Mouse (Mus musculus) bone marrow, adult 2 months (tissue): ENCODE results near the gene Sstr4. TPM values are rescaled to one million over a fixed set of nuclear protein-coding genes. Genes with fewer than 3 reads are reported as not detected.

Experiments used
- H3K27ac ChIP-seq: fragments of 200-500 bp; 2 replicates; pipeline ENCODE4 v1.5.1; 2012; ENCODE audit warnings: low read depth, mild to moderate bottlenecking, control low read depth, inconsistent platforms, low read length; ENCODE audit not compliant: control insufficient read depth, poor library complexity, insufficient read depth
- H3K4me1 ChIP-seq: fragments of 200-500 bp; 2 replicates; pipeline ENCODE4 v1.6.1; 2011; ENCODE audit warnings: low read length; ENCODE audit not compliant: control insufficient read depth, insufficient read depth
- H3K4me3 ChIP-seq: fragments of 200-500 bp; replicated peaks from 2 replicates; pipeline ENCODE3; 2011; ENCODE audit warnings: mild to moderate bottlenecking, low read depth, low read length, control low read depth; ENCODE audit not compliant: control insufficient read depth
- CTCF ChIP-seq: fragments of 200-500 bp; IDR thresholded peaks from 2 replicates; pipeline ENCODE4 v1.5.1; 2011; ENCODE audit warnings: low read length, control low read depth; ENCODE audit not compliant: control insufficient read depth, insufficient read depth
- POLR2A ChIP-seq: fragments of 200-500 bp; IDR thresholded peaks from 2 replicates; pipeline ENCODE4 v1.6.1; 2011; ENCODE audit warnings: low read depth, mild to moderate bottlenecking, control low read depth, low read length, borderline replicate concordance; ENCODE audit not compliant: control insufficient read depth
- WGBS: fragments of 180-500 bp; shearing (Covaris S2); methylation state at CpG from one replicate; pipeline ENCODE4 v1.1.7; 2018; 5-methylcytosine and 5-hydroxymethylcytosine counted together
- polyA plus RNA-seq: library from polyadenylated mRNA; stranded (reverse); fragments of >200 nt; gene quantifications from 2 replicates; pipeline ENCODE4 v1.2.4, GENCODE M21; 2011; ENCODE audit warnings: low replicate concordance; ENCODE audit not compliant: missing spikeins, insufficient read depth, insufficient read length

The Sstr4 gene
- not detected in 2 replicates for polyA plus RNA-seq

GRCm38 (mm10) chr2:148395131-148396051, at the start of gene Sstr4:
Gene Sstr4 (plus strand): TSS chr2:148395344.
- H3K27ac ChIP-seq: 0 out of 2 replicates have a peak within 1 kb of the TSS, but pooled peaks have one; percentile 6
- H3K4me3 ChIP-seq: peak within 1 kb of the TSS; percentile 50
- TF ChIP-seq POLR2A: peak; percentile 44; the same call in 1 of the 2 replicates
- TF ChIP-seq CTCF: peak; percentile 74
- WGBS: 7% methylated on average over 74 of the region's 83 CpGs
- peaks cover 7% of the 10 kb centered on the region for H3K4me1 ChIP-seq

- H3K27ac ChIP-seq: no peak overlapping the region
- H3K4me1 ChIP-seq: no peaks in the 10 kb centered on the region
- no peak for TF ChIP-seq CTCF
- no peak for TF ChIP-seq POLR2A
- no peak overlapping the region for H3K4me3 ChIP-seq
Observed at GRCm38 (mm10) chr2:148345373-148345772, 49.8 kb upstream of the Sstr4 start.

DNA sequence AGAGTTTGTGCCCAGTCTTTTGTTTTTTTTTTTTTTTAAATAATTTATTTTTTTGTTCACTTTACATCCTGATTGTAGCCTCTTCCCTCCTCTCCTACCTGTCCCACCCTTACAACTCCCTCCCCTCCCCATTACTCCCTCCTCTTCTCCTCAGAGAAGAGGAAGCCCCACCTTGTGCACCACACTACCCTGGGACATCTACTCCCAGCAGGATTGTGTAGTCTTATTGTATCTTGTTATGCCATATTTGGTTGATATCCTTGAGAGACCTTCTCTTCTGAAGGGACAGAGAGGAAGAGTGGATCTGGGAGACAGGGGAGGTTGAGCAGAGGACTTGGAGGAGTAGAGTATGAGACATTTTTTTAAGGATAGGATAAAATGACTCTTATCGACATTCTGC, 48.2 kb upstream of the Sstr4 start:
- Histone ChIP-seq H3K27ac (no peak overlapping the region), H3K4me3 (no peak overlapping the region), H3K4me1 (no peaks in the 10 kb centered on the region; the same call in 1 of the 2 replicates)
- TF ChIP-seq CTCF (no peak), POLR2A (no peak)
- WGBS: 89% methylated on average over 1 of the region's 1 CpGs

- no peak for TF ChIP-seq POLR2A
- no peak for TF ChIP-seq CTCF
- Histone ChIP-seq H3K27ac (no peak overlapping the region), H3K4me3 (no peak overlapping the region), H3K4me1 (no peaks in the 10 kb centered on the region; the same call in 1 of the 2 replicates)
- 71% methylated on average over 4 of the region's 4 CpGs for WGBS
Observed at GRCm38 (mm10) chr2:148349509-148350307, 45.4 kb upstream of the Sstr4 start.

GRCm38 (mm10) chr2:148350460-148350859, 44.7 kb upstream of the Sstr4 start:
- Histone ChIP-seq H3K4me1 (no peaks in the 10 kb centered on the region; the same call in 1 of the 2 replicates), H3K27ac (no peak overlapping the region), H3K4me3 (no peak overlapping the region)
- 9% methylated on average over 2 of the region's 2 CpGs for WGBS
- TF ChIP-seq POLR2A (no peak), CTCF (no peak)

DNA sequence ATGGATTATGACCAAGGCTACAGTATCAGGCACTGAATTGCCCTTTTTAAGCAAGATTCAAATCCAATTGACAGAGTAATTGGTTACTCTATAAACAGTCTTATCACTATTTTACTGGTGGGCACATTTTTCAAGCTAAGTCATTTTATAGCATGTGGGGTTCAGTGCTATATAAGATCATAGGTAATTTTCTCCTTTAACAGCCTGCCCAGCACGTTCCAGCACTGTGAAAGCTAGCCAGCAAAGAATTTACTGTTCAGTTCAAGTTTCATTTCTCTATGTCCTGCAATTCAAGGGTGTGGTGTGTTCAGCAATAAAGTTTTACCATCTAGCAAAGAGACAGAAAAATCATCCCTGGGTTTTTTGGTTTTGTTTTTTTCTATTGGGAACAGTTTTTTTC, 42.5 kb upstream of the Sstr4 start:
- TF ChIP-seq CTCF (no peak), POLR2A (no peak)
- WGBS: 74% methylated on average over 1 of the region's 1 CpGs
- no peaks in the 10 kb centered on the region; the same call in 1 of the 2 replicates for H3K4me1 ChIP-seq
- no peak overlapping the region for H3K4me3 ChIP-seq
- no peak overlapping the region for H3K27ac ChIP-seq

DNA sequence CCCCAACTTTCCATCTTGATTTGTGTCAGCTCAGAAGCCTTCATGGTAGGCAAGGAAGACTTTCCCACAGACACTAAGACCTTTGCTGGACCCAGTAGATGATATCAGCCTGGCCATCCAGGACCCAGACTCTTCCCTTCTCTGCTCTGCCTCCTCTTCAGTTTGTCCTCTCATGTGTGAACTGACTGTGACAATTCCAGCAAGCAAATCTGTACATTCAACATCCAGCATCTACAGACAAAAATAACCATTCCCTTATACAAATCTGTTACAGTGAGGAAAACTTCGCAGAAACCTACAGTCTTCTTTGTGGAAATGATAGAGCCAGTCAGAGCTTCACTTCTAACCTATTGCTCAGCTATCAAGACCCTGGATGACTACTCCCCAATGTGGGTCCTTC, 38.0 kb upstream of the Sstr4 start:
- Histone ChIP-seq H3K4me1 (no peaks in the 10 kb centered on the region), H3K4me3 (no peak overlapping the region), H3K27ac (no peak overlapping the region)
- TF ChIP-seq POLR2A: no peak
- WGBS: 86% methylated on average over 1 of the region's 1 CpGs

DNA sequence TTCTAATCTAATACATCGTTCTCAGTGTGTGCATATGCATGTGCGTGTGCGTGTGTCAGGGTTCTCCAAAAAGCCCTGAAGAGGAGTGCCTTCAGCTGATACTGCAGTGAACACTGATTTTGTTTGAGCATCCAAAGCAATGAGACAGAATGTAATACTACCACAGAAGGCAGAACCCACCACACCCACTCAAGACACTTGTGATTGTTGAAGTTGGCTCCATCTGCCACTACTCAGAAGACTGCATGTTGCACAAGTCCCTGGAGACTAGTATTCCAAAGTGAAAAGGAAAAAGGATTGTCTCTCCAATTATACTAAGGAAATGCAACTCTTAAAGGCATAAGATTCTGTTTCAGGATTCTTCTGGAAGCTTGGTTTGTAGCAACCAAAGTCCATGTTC, 30.6 kb upstream of the Sstr4 start:
- H3K27ac ChIP-seq: no peak overlapping the region
- H3K4me3 ChIP-seq: no peak overlapping the region
- WGBS: 91% methylated on average over 3 of the region's 3 CpGs
- TF ChIP-seq POLR2A (no peak), CTCF (no peak)
- no peaks in the 10 kb centered on the region for H3K4me1 ChIP-seq
